Mouse (Mus musculus) testis, adult 2 months (tissue): ENCODE data around the gene Fancd2.

Experiments used
- CTCF ChIP-seq: fragments of 200-500 bp; IDR thresholded peaks from 2 replicates; pipeline ENCODE4 v1.5.1; 2012; ENCODE audit warnings: low read depth, mild to moderate bottlenecking, inconsistent platforms, low read length, moderate library complexity; ENCODE audit not compliant: control insufficient read depth, insufficient read depth, insufficient replicate concordance
- POLR2A ChIP-seq: fragments of 200-500 bp; IDR thresholded peaks from 2 replicates; pipeline ENCODE4 v1.6.1; 2012; ENCODE audit warnings: low read depth, mild to moderate bottlenecking, inconsistent platforms, low read length, moderate library complexity; ENCODE audit not compliant: control insufficient read depth

DNA sequence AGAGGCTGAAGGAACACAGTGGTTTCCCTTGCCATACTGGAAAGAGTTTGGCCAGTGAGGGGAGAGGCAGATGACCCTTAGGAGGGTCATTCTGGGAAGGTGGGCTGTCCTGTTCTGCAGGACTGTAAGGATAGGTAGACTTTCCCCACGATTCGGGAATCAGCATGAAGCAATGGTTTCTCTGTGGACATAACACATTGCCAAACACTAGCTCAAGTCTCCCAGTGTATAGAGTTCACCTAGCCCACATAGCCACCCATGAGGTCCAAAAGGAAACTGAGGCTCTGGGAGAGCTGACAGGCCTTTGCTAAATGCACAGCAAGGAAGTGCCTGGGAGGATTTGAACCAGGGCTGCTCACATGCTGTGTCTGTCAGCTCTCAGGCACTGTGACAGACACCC is 112.5 kb downstream of the Fancd2 start:
- TF ChIP-seq CTCF, result no peak
- no peak for TF ChIP-seq POLR2A
